Mouse (Mus musculus): Measurements from ENCODE around the gene Itih5.

Gene Itih5

GRCm38 (mm10) chr2:10263909-10264489, 110.6 kb downstream of the Itih5 start:
- DNase-seq, result no peak

DNA sequence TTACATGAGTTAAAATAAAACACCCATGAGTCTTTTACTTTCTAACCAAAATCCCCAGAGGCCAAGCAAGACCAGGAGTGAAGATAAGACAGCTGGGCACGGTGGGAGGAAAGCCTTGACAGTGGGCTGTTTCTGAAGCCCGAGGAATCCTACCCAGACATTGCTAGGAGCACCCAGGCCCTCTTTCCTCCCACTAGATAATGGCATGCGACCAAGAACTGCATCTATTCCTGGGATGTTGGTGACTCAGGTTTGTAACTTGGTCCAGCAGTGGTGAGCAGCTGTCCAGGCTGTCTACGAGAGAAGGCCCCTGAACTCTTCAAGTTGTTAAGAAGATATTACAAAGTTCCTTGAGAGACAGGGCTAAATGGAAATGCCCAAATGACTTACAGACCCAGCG, 112.5 kb downstream of the Itih5 start:
- no peak for DNase-seq

- DNase-seq, result no peak
Observed at GRCm38 (mm10) chr2:10272604-10273115, 119.3 kb downstream of the Itih5 start.

GRCm38 (mm10) chr2:10273541-10274050, 120.2 kb downstream of the Itih5 start:
- no peak for DNase-seq

DNA sequence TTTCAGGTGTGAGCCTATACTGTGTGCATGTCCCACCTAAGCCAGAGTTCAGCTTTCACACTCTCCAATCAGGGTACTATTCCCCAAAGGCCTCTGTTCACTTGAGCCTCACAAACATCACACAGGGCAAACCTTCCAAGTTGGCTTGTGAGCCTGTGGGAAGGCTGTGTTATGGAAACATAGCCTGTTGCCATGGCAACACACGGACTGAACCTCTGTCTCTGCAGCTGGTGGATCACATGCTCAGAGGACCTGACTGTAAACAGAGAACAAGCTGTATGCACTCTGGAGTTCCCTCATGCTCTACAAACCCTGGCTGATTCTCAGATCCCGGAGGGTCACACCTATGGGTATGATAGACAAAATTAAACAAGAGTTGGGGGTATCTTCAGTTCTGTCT, 122.8 kb downstream of the Itih5 start:
- no peak for DNase-seq

DNA sequence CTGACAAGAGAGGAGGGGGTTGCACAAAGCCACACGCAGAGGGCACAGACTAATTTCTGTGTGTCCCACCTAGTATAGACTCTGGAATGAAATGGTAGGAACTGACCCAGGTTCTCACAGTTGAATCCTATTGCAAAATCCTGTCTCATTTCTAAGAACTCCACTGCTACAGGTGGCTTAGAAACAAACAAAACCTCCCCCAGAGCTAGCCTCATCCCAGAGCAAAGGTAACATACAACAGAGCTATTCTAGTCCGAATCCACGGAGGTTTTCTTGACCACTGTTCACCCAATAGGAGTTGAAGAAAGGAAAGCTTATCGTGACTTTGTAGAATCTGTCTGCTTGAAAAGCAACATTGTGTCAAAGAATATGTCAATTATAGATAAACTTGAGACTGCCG, 130.3 kb downstream of the Itih5 start:
- no peak for DNase-seq

GRCm38 (mm10) chr2:10284636-10285270, 131.4 kb downstream of the Itih5 start:
- peak; percentile 9 to 12 for DNase-seq

- DNase-seq, result no peak
Observed at GRCm38 (mm10) chr2:10285975-10286374, 132.6 kb downstream of the Itih5 start.

- DNase-seq, result peak; percentile 17 to 74
Observed at GRCm38 (mm10) chr2:10288142-10288831, 134.9 kb downstream of the Itih5 start.

DNA sequence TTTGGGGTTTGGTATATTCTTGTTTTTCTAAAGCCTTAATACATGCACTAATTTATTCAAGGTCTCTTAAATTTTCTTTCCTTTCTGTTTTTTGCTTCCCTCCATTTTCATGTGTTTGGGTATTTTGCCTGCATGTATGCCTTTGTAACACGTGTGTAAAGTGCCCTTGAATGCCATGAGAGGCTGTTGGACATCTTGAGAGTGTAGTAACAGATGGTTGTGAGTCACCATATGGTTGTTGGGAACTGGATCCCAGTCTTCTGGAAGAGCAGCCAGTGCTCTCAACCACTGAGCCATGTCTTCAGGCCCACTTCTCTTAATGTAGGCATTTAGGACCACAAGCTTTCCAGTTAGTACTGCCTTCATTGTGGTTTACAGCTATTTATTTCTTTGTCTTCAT, 135.5 kb downstream of the Itih5 start:
- no peak for DNase-seq

DNA sequence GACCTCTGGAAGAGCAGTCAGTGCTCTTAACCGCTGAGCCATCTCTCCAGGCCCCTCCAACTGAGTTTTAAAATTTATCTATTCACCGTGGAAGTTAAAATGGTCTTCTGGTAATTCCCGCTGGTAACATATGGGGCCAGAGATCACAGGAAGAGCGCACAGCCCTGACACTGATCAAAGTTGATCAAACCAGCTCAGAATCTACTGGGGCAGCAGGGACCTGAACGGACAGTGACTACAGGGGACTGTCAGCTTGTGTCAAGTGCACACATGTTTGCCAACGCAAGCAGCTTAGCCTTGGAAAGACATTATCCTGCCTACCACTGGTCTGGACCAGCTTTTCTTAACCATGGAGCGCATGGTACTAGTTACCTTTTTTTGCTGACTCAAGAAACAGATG, 136.7 kb downstream of the Itih5 start:
- DNase-seq, result no peak

- peak in 1 of 2 experiments; percentile 7 for DNase-seq
Observed at GRCm38 (mm10) chr2:10293556-10294206, 140.3 kb downstream of the Itih5 start.

DNA sequence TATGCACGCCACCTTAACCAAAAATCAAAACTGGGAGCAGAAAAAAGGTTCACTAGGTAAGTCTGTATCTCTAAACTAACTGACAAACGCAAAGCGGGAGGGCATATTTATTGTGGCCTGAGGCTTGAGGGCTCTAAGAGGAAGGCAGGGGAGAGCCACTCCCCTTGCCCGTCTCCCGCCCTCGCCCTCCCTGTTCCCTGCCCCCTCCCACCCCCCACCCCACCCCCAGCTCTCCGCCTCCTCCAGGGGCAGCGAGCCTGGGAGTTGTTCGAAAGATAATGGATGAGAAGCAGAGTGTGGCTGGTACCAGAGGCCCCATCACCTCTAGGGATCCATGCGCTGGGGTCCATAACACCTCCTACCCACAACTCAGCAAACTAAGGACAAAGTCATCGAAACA, 142.5 kb downstream of the Itih5 start:
- DNase-seq, result no peak

DNA sequence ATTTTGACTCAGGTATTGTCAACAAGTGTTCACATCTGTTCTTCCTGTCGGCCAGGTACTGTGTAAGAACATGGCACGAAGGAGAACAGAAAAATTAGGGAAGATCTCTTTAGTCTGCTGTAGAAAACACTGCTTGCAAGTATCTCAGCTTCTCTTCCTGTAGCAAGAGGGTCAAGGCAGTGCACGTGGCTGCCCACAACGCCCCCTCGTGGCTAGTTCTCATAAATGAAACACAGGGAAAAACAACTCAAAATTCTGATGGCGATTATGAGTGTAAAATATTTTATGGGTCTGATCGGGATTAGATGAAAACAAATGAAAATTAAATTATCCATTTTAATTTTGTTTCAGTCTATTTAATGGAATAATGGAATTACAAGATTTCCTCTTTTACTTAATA, 146.9 kb downstream of the Itih5 start:
- peak in 1 of 2 experiments; percentile 8 for DNase-seq

DNA sequence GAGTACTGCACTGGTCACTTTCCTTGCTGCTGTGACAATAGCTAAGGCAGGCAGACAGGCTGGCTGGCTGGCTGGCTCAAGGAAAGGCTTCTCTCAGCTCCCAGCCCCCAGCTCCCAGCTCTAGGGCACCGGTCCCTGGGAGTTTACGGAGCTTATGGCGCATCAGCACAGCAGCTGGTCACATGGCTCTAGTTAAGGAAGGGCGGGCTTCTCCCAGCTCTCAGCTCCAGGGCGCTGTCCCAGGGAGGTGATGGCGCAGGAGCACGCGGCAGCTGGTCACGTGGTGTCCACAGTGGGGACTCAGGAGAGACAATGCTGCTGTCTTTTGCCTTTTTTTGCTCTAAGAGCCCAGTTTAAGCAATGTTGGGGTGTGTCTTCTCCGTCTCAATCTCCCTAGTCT, 147.4 kb downstream of the Itih5 start:
- DNase-seq, result peak in 1 of 2 experiments; percentile 8

- DNase-seq, result no peak
Observed at GRCm38 (mm10) chr2:10301391-10301790, 148.0 kb downstream of the Itih5 start.

- DNase-seq, result no peak
Observed at GRCm38 (mm10) chr2:10301997-10302396, 148.6 kb downstream of the Itih5 start.

GRCm38 (mm10) chr2:10304911-10305310, 151.5 kb downstream of the Itih5 start:
- no peak for DNase-seq

All from cerebellum, postnatal 36 days (tissue).